Mouse (Mus musculus) ES-CJ7 (cell line): ENCODE data around the gene Spocd1.
"Not testable (repeated sequence)": the region's sequence is repeated elsewhere in the genome, so short reads cannot be mapped to it uniquely, and the experiment has no call there.

Experiments used
- DNase-seq: peaks from one replicate; pipeline ENCODE4 v3.0.0; 2011; ENCODE audit warnings: low read depth, low spot score

Gene Spocd1

GRCm38 (mm10) chr4:129928949-129929348 lies at the start of gene Spocd1:
Gene Spocd1 (plus strand): TSS chr4:129929249.
- no peak for DNase-seq

GRCm38 (mm10) chr4:129880615-129881014 lies 48.4 kb upstream of the Spocd1 start:
- no peak for DNase-seq

DNA sequence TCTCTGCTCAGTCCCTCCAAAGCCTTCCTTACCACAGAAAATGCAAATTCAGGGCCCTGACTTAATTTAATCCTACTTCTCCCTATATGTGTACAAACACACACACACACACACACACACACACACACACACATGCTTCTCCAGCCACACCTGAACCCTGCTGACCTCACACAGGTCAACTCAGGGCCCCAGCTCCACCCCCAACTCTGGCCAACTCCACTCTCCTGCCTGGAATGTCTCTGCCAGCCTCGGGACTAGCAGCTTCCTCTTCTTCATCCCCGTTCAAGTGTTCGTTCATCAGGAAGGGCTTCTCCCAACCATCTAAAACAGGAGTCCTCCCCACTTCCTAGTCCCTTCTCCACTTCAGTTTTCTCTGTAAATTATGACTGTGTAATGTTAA lies 47.4 kb upstream of the Spocd1 start:
- no peak for DNase-seq

- DNase-seq: no peak
Observed at GRCm38 (mm10) chr4:129882555-129883293, 46.3 kb upstream of the Spocd1 start.

DNA sequence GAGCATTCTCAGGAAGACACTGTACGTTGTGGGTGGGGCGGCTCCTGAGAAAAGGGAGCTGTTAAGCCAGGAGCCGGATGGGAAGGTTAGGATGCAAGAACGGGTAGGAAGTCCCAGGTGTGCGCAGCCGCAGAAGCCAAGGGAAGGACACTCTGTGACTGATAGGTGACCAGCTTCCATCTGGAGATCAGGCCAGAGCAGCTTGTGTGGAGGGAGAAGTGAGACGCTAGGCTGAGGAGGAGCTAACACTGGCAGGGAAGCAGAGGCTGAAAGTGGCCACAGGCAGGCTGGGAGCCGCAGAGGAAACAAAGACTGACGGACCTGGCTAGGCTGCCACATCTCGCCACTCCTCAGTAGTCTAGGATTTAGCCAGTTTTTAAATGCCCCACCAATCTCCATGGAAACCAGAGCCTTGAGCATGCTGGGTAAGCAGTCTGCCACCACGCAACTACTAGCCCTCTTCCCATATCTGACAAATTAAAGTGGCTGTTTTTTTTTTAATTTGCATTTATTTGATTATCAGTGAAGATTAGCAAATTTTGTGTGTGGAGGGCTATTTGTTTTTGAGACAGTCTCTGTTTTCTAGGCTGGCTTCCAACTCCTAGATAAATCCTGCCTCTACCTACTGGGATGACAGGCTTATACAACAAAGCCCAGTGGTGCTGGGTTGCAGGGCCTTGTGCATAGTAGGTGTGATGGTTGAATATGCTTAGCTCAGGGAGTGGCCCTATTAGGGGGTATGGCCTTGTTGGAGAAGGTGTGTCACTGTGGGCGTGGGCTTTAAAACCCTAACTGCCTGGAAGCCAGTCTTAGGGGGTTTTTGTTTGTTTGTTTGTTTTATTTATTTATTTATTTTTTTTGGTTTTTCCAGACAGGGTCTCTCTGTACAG lies 44.8 kb upstream of the Spocd1 start:
- peak; percentile 90 for DNase-seq

- DNase-seq: peak; percentile 69
Observed at GRCm38 (mm10) chr4:129889661-129890060, 39.4 kb upstream of the Spocd1 start.

- peak; percentile 76 for DNase-seq
Observed at GRCm38 (mm10) chr4:129890094-129890493, 39.0 kb upstream of the Spocd1 start.

GRCm38 (mm10) chr4:129894861-129895260 lies 34.2 kb upstream of the Spocd1 start:
- no peak for DNase-seq

DNA sequence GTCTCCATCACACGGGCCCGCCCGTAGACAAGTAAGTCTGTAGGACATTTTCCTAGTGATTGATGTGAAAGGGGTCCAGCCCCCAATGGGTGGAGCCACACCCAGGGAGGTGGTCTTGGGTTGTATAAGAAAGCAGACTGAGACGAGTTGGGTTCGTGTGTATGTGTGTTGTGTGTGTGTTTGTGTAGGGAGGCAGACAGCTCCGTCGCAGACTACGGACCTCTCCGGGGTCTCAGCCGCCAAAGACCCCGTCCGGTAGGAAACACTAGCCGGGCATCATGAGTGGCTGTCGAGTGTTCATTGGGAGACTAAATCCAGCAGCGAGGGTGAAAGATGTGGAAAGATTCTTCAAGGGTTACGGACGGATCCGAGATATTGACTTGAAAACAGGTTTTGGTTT lies 30.2 kb upstream of the Spocd1 start:
- not testable (repeated sequence) for DNase-seq

DNA sequence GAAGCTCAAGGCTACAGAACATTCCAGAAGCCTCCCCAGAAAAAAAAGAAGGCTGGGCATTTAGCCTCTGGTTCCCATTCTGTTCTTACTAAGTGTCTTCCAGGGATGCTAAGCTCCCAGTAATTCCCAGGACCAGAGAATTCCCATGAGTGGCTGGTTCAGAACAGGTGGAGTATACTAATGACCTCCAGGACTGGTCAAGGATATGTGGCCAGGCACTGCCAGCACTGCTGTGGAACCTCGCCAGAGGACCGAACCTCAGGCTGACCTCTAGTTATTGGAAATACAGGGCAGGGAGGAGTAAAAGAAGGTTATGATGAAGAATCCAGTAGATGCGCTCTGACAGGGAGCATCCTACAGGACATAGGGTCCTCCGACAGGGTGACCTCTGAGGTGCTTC lies 26.7 kb upstream of the Spocd1 start:
- no peak for DNase-seq

GRCm38 (mm10) chr4:129903577-129903976 lies 25.5 kb upstream of the Spocd1 start:
- no peak for DNase-seq

DNA sequence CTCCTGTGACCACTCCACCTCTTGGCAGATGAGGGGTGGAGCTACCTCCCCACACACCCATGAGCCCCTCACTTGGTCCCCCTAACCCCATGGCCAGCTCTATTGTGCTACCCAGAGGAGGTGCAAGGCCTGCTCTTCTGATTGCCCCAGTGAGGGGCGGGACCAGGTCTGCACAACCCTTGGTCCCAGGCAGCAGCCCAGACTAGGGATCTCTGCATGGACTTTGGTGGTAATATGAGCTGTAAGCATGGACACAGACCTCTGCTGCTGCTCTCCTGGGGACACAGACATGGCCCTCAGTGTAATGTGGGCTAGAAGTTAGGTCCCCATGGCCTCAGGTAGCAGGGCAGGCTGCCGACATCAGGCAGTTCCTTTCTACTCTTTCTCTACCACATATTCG lies 24.0 kb upstream of the Spocd1 start:
- no peak for DNase-seq

DNA sequence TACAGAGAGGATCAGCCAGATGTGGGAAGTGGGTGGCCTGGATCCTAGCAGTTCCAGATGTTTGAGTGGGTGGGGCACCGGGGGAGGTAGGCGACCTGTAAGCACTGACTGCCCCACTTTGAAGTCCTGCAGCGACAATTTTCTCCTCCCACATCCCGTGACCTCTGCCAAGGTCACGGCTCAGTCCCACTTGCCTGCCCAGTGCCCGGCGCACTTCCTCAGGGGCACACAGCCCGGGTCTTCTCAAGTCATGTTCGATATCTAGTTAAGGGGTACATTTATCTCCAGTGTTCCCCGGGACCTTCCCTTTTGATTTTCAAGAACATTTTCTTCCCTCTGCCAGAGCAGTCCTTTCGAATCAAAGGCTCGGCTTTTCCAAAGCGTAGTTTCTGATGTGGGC lies 23.0 kb upstream of the Spocd1 start:
- no peak for DNase-seq

- no peak for DNase-seq
Observed at GRCm38 (mm10) chr4:129908836-129909235, 20.2 kb upstream of the Spocd1 start.

DNA sequence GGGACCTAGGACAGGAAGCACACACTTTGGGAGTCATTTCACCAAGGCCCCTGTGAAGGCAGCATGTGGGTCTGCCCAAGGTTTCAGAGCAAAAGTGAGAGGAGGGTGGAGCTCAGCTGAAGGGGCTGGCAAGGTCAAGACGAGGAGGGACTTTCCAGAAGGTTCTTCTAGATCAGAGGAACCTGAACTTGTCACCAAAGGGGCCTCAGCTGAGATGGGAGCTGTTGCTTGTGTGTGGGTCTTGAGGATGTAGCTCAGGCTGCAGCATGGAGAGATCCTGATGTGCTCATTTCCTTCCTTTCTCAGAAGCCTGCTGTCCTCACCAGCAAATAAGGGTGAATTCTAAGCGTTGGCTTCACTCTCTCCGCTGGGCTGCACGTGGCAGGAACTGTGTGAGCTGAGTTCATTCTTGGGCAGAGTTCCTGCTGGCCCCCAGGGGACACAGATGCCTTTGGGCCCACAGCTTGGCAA lies 19.8 kb upstream of the Spocd1 start:
- DNase-seq: no peak

DNA sequence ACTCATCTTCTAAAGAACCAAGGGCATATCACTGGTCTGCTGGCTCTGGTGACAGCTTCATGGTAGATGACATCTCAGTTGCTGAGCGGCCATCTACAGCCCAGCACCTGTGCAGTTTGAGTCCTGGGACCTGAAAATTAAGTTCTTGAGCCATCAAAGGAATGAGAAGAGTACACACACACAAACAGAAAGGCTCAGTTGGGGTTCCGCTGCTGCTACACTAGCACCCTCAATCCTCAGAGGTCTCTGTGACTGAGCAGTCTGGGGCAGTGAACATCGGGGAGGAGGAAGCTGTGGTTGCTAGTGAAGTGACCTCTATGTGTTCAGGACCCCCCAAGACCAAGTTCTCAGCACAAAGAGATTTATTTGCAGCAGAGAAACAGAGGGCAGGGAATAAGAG lies 16.1 kb upstream of the Spocd1 start:
- DNase-seq: no peak

DNA sequence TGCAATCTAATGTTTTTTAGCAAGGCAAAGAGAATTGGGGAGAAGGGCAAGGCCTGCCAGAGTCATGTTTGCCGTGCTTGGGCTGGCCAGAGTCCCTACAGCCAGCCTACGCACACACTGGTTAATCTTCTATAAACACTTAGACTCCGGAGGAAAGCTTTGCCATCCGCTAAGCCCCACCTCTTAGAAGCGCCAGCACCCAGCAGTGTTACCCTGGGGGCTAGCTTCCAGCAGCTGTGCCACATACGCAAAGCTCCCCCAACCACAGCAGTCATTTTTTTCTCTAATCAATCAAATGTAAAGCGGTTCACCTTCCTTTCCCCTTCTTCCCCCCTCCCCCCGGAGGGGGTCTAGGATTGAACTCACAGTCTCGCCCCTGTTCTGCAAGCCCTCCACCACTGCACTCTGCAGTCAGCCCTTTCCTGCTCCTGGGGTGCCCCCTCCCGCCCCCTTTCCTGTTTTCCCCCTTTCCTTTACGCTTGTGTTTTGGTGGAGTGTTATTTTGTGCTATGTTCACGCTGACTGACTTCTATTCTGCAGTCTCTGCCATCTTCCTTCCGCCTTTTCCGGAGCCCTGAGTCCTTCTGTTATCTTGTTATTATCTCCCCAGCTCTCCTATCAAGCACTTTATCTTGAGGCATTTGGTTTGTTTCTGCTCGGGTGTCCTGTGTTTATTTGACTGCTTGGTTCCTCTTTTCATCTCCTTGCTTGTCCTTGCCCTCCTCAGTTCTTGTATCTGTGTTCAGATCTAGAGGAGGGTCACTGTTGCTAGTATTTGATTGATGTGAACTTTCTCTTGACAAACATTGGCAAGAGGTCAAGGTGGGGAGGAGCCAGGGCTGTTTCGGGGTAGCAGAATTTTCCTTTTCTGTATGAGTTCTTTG lies 15.0 kb upstream of the Spocd1 start:
- no peak for DNase-seq

- no peak for DNase-seq
Observed at GRCm38 (mm10) chr4:129914686-129915085, 14.4 kb upstream of the Spocd1 start.

DNA sequence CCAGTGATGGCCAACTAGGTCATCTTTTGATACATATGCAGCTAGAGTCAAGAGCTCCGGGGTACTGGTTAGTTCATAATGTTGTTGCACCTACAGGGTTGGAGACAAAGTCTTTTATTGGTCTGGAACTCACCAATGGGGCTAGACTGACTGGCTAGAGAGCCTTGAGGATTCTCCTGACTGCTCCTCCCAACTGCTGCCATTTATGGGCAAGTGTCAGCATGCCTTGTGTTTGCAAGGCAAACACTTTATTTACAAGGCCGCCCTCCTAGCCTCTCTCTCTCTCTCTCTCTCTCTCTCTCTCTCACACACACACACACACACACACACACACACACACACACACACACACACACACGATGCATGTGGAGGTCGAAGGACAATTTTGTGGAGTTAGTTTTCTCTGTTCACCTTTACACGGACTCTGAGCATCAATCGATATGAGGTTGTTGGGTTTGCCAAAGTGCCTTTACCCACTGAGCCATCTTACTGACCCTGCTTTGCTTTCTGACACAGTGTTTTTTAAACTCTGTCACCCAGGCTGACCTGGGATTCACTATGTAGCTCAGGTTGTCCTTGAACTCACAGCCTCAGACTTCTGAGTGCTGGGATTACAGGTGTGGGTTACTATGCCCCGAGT lies 13.6 kb upstream of the Spocd1 start:
- no peak for DNase-seq

DNA sequence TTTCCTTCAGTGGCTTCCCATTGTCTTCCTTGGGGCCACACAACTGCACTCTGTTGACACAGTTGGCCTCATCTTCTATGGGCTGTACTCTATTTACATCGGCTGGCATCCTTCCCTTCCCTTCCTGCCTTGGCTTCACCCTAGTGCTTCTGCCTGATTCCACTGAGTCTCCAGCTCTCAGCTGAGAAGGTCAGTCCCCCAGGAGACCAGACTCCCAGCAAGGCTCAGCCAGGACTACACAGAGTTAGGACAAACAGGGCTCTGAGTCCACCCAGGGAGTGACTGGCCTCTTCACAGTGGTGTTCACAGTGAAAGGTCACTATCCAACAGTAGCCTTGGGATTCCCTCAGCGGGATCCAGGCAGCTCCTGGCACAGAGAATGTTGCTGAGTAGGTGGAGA lies 12.9 kb upstream of the Spocd1 start:
- DNase-seq: no peak

DNA sequence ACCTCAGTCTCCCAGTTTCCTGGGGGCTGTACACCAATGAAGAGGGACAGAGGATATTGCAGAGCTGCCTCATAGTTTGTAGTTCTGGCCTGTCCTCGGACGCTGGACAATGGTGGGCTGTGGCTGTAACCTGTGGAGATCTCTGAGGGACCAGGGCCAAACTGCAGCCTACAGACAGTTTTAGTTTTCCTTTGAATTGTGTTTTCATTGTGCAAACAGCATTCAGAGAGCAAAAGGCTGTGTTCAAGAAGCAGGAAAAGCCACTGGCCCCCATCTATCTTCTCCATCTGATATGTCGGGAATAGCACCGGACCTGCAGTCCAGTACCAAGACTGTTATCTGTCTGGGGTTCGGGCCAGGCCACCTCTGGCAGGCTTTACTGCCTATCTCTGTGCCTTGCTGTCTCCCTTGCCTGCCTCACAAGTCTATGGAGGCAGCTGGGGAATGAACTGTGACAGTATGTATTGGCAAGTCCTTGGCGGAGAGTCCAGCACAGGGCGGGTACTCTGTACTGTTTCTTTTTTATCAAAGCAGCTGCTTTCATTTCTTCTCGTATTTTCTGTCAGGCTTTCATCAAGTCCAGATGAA lies 11.9 kb upstream of the Spocd1 start:
- no peak for DNase-seq
